23 mouse cellular contexts compared by ENCODE assay signal in the genomic region with DNA sequence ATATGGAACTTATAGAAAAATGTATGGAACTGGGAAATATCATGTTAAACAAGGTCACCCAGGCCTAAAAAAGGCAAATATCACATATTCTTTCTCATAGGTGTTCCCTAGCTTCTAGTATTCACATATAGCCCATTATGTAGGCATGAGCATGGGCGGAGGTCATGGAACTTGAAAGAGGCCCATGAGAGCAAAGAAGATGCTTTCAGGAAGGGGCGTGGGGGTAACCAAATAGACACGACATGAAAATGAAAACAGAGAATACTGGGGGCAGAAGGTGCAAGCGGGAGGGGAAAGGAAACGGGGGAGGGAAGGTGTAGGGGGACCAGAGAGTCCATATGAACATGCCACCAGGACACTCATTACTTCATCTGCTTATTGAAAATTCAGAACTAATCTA.
DNase-seq lines count a peak whose midpoint lies in the region; ATAC-seq and TF ChIP-seq lines count a peak whose summit lies in the region.
"Had no signal": no experiment of that assay in that cellular context is flagged by ENCODE, and none has a peak within 500 bp of the region (broad histone marks: within the 10 kb centered on the region; RNA-seq: fewer than 3 reads in every experiment).

No protein-coding gene starts in this region.

- no peaks in the 10 kb centered on the region for H3K27me3 ChIP-seq in thymus, adult 2 months (ENCODE audit: control insufficient read depth, insufficient read depth, low read length)
- no peaks in the 10 kb centered on the region for H3K27me3 ChIP-seq in CH12.LX (replicated peaks)
- H3K27me3 ChIP-seq: heart, embryonic 12.5 days; heart, embryonic 15.5 days had no signal

- no peak overlapping the region for H3K4me3 ChIP-seq in thymus, adult 2 months (ENCODE audit: control insufficient read depth, insufficient read depth, low read length)
- H3K4me3 ChIP-seq in CH12.LX (replicated peaks in 1 of 3; ENCODE audit: low read depth in 2 of 3, low read length in 2 of 3, poor library complexity in 1 of 3), result no peak overlapping the region
- H3K4me3 ChIP-seq: gastrocnemius, adult 2 months; heart, embryonic 12.5 days; heart, embryonic 15.5 days had no signal

- peak overlapping the region; percentile 55; the same call in 1 of the 2 replicates for H3K4me2 ChIP-seq in CH12.LX (ENCODE audit: insufficient read depth, low read depth, poor library complexity, severe bottlenecking)
- H3K4me2 ChIP-seq: heart, embryonic 12.5 days; heart, embryonic 15.5 days; hindbrain, embryonic 14.5 days had no signal

- H3K79me2 ChIP-seq in CH12.LX (replicated peaks; ENCODE audit: control insufficient read depth, extremely low read depth, insufficient read depth, poor library complexity, severe bottlenecking), result peaks cover 70% of the 10 kb centered on the region

- 11% methylated on average over 5 of the region's 5 CpGs for WGBS in thymus, adult 2 months

- TF ChIP-seq RAD21 in CH12.LX (IDR thresholded peaks at IDR 0.05; ENCODE audit: low read depth, low read length), result no peak

- 0 out of 2 replicates have a peak overlapping the region, but pooled peaks have one; percentile 21 for H3K9ac ChIP-seq in CH12.LX (ENCODE audit: insufficient read depth, low read depth)
- H3K9ac ChIP-seq: forebrain, postnatal 0 days; heart, embryonic 12.5 days; heart, embryonic 15.5 days; hindbrain, embryonic 14.5 days had no signal

- no peaks in the 10 kb centered on the region for H3K36me3 ChIP-seq in thymus, adult 2 months (ENCODE audit: control insufficient read depth, insufficient read depth, low read length)
- peaks cover 15 to 48% of the 10 kb centered on the region in 2 experiments for H3K36me3 ChIP-seq in CH12.LX (replicated peaks in 1 of 2; ENCODE audit: control insufficient read depth in 1 of 2, insufficient read depth in 1 of 2, low read length in 1 of 2)
- H3K36me3 ChIP-seq: heart, embryonic 15.5 days had no signal

- dilution Hi-C loops in CH12.LX (cut with MboI; ENCODE audit: extremely low pct_ligation_motif_present, extremely low pct_unique_long_range_greater_than_20kb, low sequenced_read_pairs), result no loop called here

- no peak for TF ChIP-seq POLR2A in thymus, adult 2 months (IDR thresholded peaks at IDR 0.05; ENCODE audit: control insufficient read depth, extremely low read depth, insufficient read depth, low read length, poor library complexity)
- no peak for TF ChIP-seq POLR2A in CH12.LX (IDR thresholded peaks at IDR 0.05; ENCODE audit: low read depth, low read length)

- H3K27ac ChIP-seq in thymus, adult 2 months (ENCODE audit: control insufficient read depth, insufficient read depth, low read length), result 0 out of 2 replicates have a peak overlapping the region, but pooled peaks have one; percentile 9
- H3K27ac ChIP-seq in CH12.LX (ENCODE audit: insufficient read depth, low read depth), result no peak overlapping the region
- H3K27ac ChIP-seq: gastrocnemius, adult 2 months; heart, embryonic 15.5 days; hindbrain, embryonic 14.5 days; hindbrain, postnatal 0 days had no signal

- TF ChIP-seq EP300 in CH12.LX (IDR thresholded peaks at IDR 0.05; ENCODE audit: low read length), result peak; percentile 28; the same call in 1 of the 2 replicates

- ATAC-seq in erythroid progenitor cell, adult 5-6 weeks (replicated peaks; ENCODE audit: low FRiP score, poor library complexity, severe bottlenecking), result no peak
- ATAC-seq: activated CD4-positive, CD25-positive, alpha-beta regulatory T cell, adult 4 months; forebrain, embryonic 14.5 days; forebrain, postnatal 0 days; hindbrain, postnatal 0 days had no signal

- in situ Hi-C loops in CH12.LX (cut with MboI; ENCODE audit: low pct_ligation_motif_present, low pct_unique_long_range_greater_than_20kb, low sequenced_read_pairs), result no loop called here

- peaks cover 37% of the 10 kb centered on the region for H3K4me1 ChIP-seq in thymus, adult 2 months (replicated peaks; ENCODE audit: control insufficient read depth, insufficient read depth, low read length)
- H3K4me1 ChIP-seq in CH12.LX (ENCODE audit: control insufficient read depth in 1 of 2, insufficient read depth in 2 of 2), result peaks cover 34 to 92% of the 10 kb centered on the region in 2 experiments

- peak; percentile 30 for DNase-seq in thymus, adult 2 months
- DNase-seq in thymus, adult 18-20 months, result no peak
- DNase-seq in CH12.LX (ENCODE audit: extremely low read depth), result no peak
- DNase-seq in thymus, postnatal 14 days, result peak; percentile 47
- no peak for DNase-seq in right cerebral cortex, adult 18-20 months
- DNase-seq: adrenal gland, adult 8-10 months; adrenal gland, postnatal 25 days; cerebellum, adult 18-20 months; cerebellum, adult 9-10 months; cerebellum, postnatal 14 days; forebrain, postnatal 0 days; gastrocnemius, adult 2 months; gastrocnemius, postnatal 14 days; heart, adult 18-20 months; heart, postnatal 10 days; heart, postnatal 4 days had no signal

- no peak for TF ChIP-seq CTCF in thymus, adult 2 months (IDR thresholded peaks at IDR 0.05; ENCODE audit: borderline replicate concordance, control insufficient read depth, extremely low read depth, insufficient read depth, low read length, poor library complexity)
- no peak for TF ChIP-seq CTCF in CH12.LX (conservative IDR thresholded peaks at IDR 0.05 in 1 of 2, IDR thresholded peaks at IDR 0.05 in 1 of 2; ENCODE audit: low read depth in 2 of 2, low read length in 2 of 2)

- H3K9me3 ChIP-seq in CH12.LX (replicated peaks; ENCODE audit: low read length), result no peaks in the 10 kb centered on the region
- H3K9me3 ChIP-seq: heart, embryonic 12.5 days; heart, embryonic 15.5 days had no signal

TF ChIP-seq in CH12.LX, 34 proteins besides CTCF, POLR2A, EP300 and RAD21:
- TF ChIP-seq GABPA (IDR thresholded peaks at IDR 0.05; ENCODE audit: insufficient replicate concordance, low read depth, low read length) (no peak), POLR2AphosphoS2 (IDR thresholded peaks at IDR 0.05; ENCODE audit: low read depth, low read length) (no peak), HCFC1 (IDR thresholded peaks at IDR 0.05; ENCODE audit: low read depth, low read length) (no peak), UBTF (IDR thresholded peaks at IDR 0.05; ENCODE audit: low read depth, low read length) (no peak), MAX (IDR thresholded peaks at IDR 0.05; ENCODE audit: low read length) (no peak), USF1 (IDR thresholded peaks at IDR 0.05; ENCODE audit: low read depth, low read length) (no peak), PAX5 (IDR thresholded peaks at IDR 0.05; ENCODE audit: low read length) (no peak), ELF1 (IDR thresholded peaks at IDR 0.05; ENCODE audit: low read depth, low read length) (peak; percentile 34; the same call in 1 of the 2 replicates), CHD1 (IDR thresholded peaks at IDR 0.05; ENCODE audit: low read depth, low read length) (0 out of 2 replicates have a peak, but pooled peaks have one; percentile 34), MXI1 (IDR thresholded peaks at IDR 0.05; ENCODE audit: low read depth, low read length) (peak; percentile 70), TCF12 (IDR thresholded peaks at IDR 0.05; ENCODE audit: low read depth, low read length) (peak; percentile 37; the same call in 1 of the 2 replicates), SIN3A (IDR thresholded peaks at IDR 0.05; ENCODE audit: low read length) (peak; percentile 44; the same call in 1 of the 2 replicates), NELFE (IDR thresholded peaks at IDR 0.05; ENCODE audit: low read depth, low read length) (no peak), MEF2A (IDR thresholded peaks at IDR 0.05; ENCODE audit: borderline replicate concordance, low read depth, low read length) (peak; percentile 43; the same call in 1 of the 2 replicates), NRF1 (IDR thresholded peaks at IDR 0.05; ENCODE audit: low read depth, low read length) (no peak), MAZ (IDR thresholded peaks at IDR 0.05; ENCODE audit: low read depth, low read length) (peak; percentile 78), IRF4 (IDR thresholded peaks at IDR 0.05; ENCODE audit: low read depth, low read length) (peak; percentile 76), ETS1 (conservative IDR thresholded peaks at IDR 0.05; ENCODE audit: low read depth, low read length) (peak; percentile 35), SMC3 (IDR thresholded peaks at IDR 0.05; ENCODE audit: low read depth, low read length) (peak; percentile 12; the same call in 1 of the 2 replicates), MAFK (IDR thresholded peaks at IDR 0.05; ENCODE audit: insufficient replicate concordance, low read length) (no peak), MYC (IDR thresholded peaks at IDR 0.05; ENCODE audit: low read depth, low read length) (0 out of 2 replicates have a peak, but pooled peaks have one; percentile 54), CHD2 (IDR thresholded peaks at IDR 0.05; ENCODE audit: low read length) (peak; percentile 61), ZMIZ1 (IDR thresholded peaks at IDR 0.05; ENCODE audit: low read depth, low read length) (no peak), TBP (conservative IDR thresholded peaks at IDR 0.05; ENCODE audit: low read depth, low read length) (no peak), E2F4 (IDR thresholded peaks at IDR 0.05; ENCODE audit: insufficient replicate concordance, low read depth, low read length) (no peak), USF2 (conservative IDR thresholded peaks at IDR 0.05; ENCODE audit: low read depth, low read length) (no peak), RCOR1 (conservative IDR thresholded peaks at IDR 0.05; ENCODE audit: low read depth, low read length) (no peak), ZNF384 (IDR thresholded peaks at IDR 0.05; ENCODE audit: low read depth, low read length) (no peak), KAT2A (IDR thresholded peaks at IDR 0.05; ENCODE audit: insufficient replicate concordance, low read length) (no peak), JUN (IDR thresholded peaks at IDR 0.05; ENCODE audit: insufficient read depth, low read depth, low read length) (no peak), BHLHE40 (IDR thresholded peaks at IDR 0.05; ENCODE audit: low read depth, low read length) (peak; percentile 58; the same call in 1 of the 2 replicates), ZC3H11A (IDR thresholded peaks at IDR 0.05; ENCODE audit: low read depth, low read length) (no peak), JUND (conservative IDR thresholded peaks at IDR 0.05; ENCODE audit: low read depth, low read length) (0 out of 2 replicates have a peak, but pooled peaks have one; percentile 24), ZKSCAN1 (IDR thresholded peaks at IDR 0.05; ENCODE audit: borderline replicate concordance, low read depth, low read length) (no peak)
TF ChIP-seq in CH12.LX: peak in this region for 14.

Comparison
In these comparisons a context has a peak if more than half of its experiments do, and no peak if none do; other contexts are left out.
1. DNase-seq: peak in thymus, adult 2 months (single experiment) and thymus, postnatal 14 days (single experiment); none in thymus, adult 18-20 months (0 of 2), CH12.LX (single experiment) and right cerebral cortex, adult 18-20 months (single experiment).